Mouse (Mus musculus): ENCODE measurements at regions not wholly inside any gene's neighbourhood (a gene's known extent, or its start where the extent isn't known, plus 50 kb on each side); places are given as distances from the start of the nearest gene placed in this dataset.

GRCm38 (mm10) chr7:83111217-83111823 is 244.2 kb downstream of the Mex3b start:
- TF ChIP-seq POLR2A (IDR thresholded peaks at IDR 0.05; ENCODE audit: borderline replicate concordance, control insufficient read depth, low read depth, low read length) = no peak
- TF ChIP-seq CTCF (IDR thresholded peaks at IDR 0.05; ENCODE audit: control insufficient read depth, insufficient read depth, low read length) = no peak

Data from bone marrow, adult 2 months (tissue).